Mouse (Mus musculus) neural tube, embryonic 13.5 days (tissue): ENCODE results near the gene Gjd3. TPM values are rescaled to one million over a fixed set of nuclear protein-coding genes. Genes with fewer than 3 reads are reported as not detected.
"Not testable (repeated sequence)": the region's sequence is repeated elsewhere in the genome, so short reads cannot be mapped to it uniquely, and the experiment has no call there.

Source experiments
- ATAC-seq: fragments of 200-750 bp; cut with Nextera tagmentation; 2 replicates; pipeline ENCODE4 v1.8.0; 2017; ENCODE audit warnings: low read depth, mild to moderate bottlenecking, moderate TSS enrichment, moderate library complexity
- H3K27ac ChIP-seq: fragments of 300-500 bp; sonication (generic); replicated peaks from 2 replicates; pipeline ENCODE4 v1.5.1; 2015; ENCODE audit warnings: moderate library complexity, mild to moderate bottlenecking, inconsistent platforms
- H3K27me3 ChIP-seq: fragments of 300-500 bp; sonication (generic); 2 replicates; pipeline ENCODE4 v1.6.1; 2015; ENCODE audit warnings: mild to moderate bottlenecking, inconsistent platforms
- H3K36me3 ChIP-seq: fragments of 300-500 bp; sonication (generic); 2 replicates; pipeline ENCODE4 v1.6.1; 2015; ENCODE audit warnings: mild to moderate bottlenecking, inconsistent platforms
- H3K4me1 ChIP-seq: fragments of 300-500 bp; sonication (generic); replicated peaks from 2 replicates; pipeline ENCODE4 v1.6.1; 2015; ENCODE audit warnings: inconsistent platforms
- H3K4me2 ChIP-seq: fragments of 300-500 bp; sonication (generic); 2 replicates; pipeline ENCODE4 v1.6.1; 2015; ENCODE audit warnings: inconsistent platforms, mild to moderate bottlenecking, moderate library complexity
- H3K4me3 ChIP-seq: fragments of 300-500 bp; sonication (generic); 2 replicates; pipeline ENCODE4 v1.5.1; 2015; ENCODE audit warnings: mild to moderate bottlenecking, inconsistent platforms
- H3K9ac ChIP-seq: fragments of 300-500 bp; sonication (generic); 2 replicates; pipeline ENCODE4 v1.6.1; 2015; ENCODE audit warnings: moderate library complexity, mild to moderate bottlenecking, inconsistent platforms
- H3K9me3 ChIP-seq: fragments of 300-500 bp; sonication (generic); 2 replicates; pipeline ENCODE4 v1.6.1; 2016; ENCODE audit warnings: inconsistent platforms
- WGBS: fragments of 180-500 bp; shearing (Covaris S2); methylation state at CpG from one replicate; pipeline ENCODE4 v1.1.7; 2015; 5-methylcytosine and 5-hydroxymethylcytosine counted together
- polyA plus RNA-seq: library from polyadenylated mRNA; unstranded; fragments of >200 nt; fragmentation: Nextera tagmentation; extraction: Ambion mirVana; gene quantifications from 2 replicates; pipeline ENCODE4 v1.2.1, GENCODE M21; 2015

Gene Gjd3
- polyA plus RNA-seq, 1 experiment from 2014 or later, result 1.4 TPM

DNA sequence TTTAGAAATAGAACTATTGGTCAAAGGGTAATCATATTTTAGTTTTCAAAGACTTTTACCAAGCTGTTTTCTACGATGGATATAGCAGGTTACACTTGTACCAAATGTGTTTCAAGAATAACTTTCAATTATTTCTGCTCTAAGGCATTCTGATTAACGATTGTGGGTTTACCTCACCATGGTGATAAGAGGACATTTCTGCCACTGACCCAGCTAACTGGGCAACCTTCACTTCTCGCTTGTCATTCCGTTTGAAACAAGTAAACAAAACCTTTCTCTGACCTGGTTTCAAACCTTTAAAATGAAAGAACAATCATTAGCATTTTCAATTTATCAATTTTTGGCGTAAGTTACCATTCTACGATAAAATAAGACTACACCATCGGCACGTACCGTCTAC is 24.0 kb upstream of the Gjd3 start:
- Histone ChIP-seq H3K4me1 (no peaks in the 10 kb centered on the region), H3K4me2 (no peak overlapping the region), H3K9ac (no peak overlapping the region), H3K36me3 (0 out of 2 replicates have a peak, but pooled peaks cover 5% of the 10 kb centered on the region), H3K27me3 (no peaks in the 10 kb centered on the region), H3K9me3 (no peaks in the 10 kb centered on the region), H3K4me3 (no peak overlapping the region), H3K27ac (no peak overlapping the region)
- ATAC-seq, result no peak
- 90% methylated on average over 9 of the region's 9 CpGs for WGBS

- Histone ChIP-seq H3K9ac (no peak overlapping the region), H3K36me3 (0 out of 2 replicates have a peak, but pooled peaks cover 16% of the 10 kb centered on the region), H3K9me3 (no peaks in the 10 kb centered on the region), H3K4me1 (no peaks in the 10 kb centered on the region), H3K27me3 (no peaks in the 10 kb centered on the region), H3K4me3 (no peak overlapping the region), H3K4me2 (no peak overlapping the region), H3K27ac (no peak overlapping the region)
- WGBS, result 73% methylated on average over 11 of the region's 11 CpGs
- no peak for ATAC-seq
Measured at GRCm38 (mm10) chr11:98999243-98999642, 16.4 kb upstream of the Gjd3 start.

GRCm38 (mm10) chr11:98998776-98999175 is 16.0 kb upstream of the Gjd3 start:
- Histone ChIP-seq H3K9ac (no peak overlapping the region), H3K27ac (no peak overlapping the region), H3K4me3 (no peak overlapping the region), H3K36me3 (0 out of 2 replicates have a peak, but pooled peaks cover 19% of the 10 kb centered on the region), H3K4me2 (no peak overlapping the region), H3K9me3 (no peaks in the 10 kb centered on the region), H3K4me1 (no peaks in the 10 kb centered on the region), H3K27me3 (no peaks in the 10 kb centered on the region)
- no peak for ATAC-seq

GRCm38 (mm10) chr11:98997659-98998058 is 14.8 kb upstream of the Gjd3 start:
- Histone ChIP-seq H3K36me3 (0 out of 2 replicates have a peak, but pooled peaks cover 23% of the 10 kb centered on the region), H3K27me3 (no peaks in the 10 kb centered on the region), H3K27ac (no peak overlapping the region), H3K4me3 (no peak overlapping the region), H3K4me1 (no peaks in the 10 kb centered on the region), H3K4me2 (no peak overlapping the region), H3K9me3 (no peaks in the 10 kb centered on the region), H3K9ac (no peak overlapping the region)
- WGBS, result 90% methylated on average over 4 of the region's 4 CpGs
- no peak for ATAC-seq

DNA sequence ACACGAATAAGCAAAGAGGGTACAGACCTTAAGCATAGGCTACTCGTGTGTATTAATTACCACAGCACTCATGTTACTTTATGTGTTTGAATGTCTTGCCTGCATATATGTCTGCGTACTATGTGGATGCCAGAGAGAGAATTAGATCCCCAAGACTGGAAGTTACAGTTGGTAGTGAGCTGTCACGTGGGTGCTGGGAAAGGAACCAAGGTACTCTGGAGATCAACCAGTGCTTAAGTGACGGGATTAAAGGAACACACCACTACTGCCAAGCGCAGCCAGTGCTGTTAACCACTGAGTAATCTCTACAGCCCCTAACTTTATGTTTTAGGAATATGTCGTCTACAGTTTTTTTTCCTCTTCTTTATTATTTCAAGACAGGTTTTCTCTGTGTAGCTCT is 13.2 kb upstream of the Gjd3 start:
- no peak for ATAC-seq
- no peaks in the 10 kb centered on the region for H3K27me3 ChIP-seq
- 93% methylated on average over 7 of the region's 7 CpGs for WGBS
- no peaks in the 10 kb centered on the region for H3K4me1 ChIP-seq
- H3K36me3 ChIP-seq, result 0 out of 2 replicates have a peak, but pooled peaks cover 23% of the 10 kb centered on the region
- no peak overlapping the region for H3K27ac ChIP-seq
- no peak overlapping the region for H3K9ac ChIP-seq
- no peak overlapping the region for H3K4me3 ChIP-seq
- no peaks in the 10 kb centered on the region for H3K9me3 ChIP-seq
- no peak overlapping the region for H3K4me2 ChIP-seq

- Histone ChIP-seq H3K4me1 (no peaks in the 10 kb centered on the region), H3K9ac (no peak overlapping the region), H3K27me3 (no peaks in the 10 kb centered on the region), H3K4me2 (no peak overlapping the region), H3K9me3 (no peaks in the 10 kb centered on the region), H3K36me3 (0 out of 2 replicates have a peak, but pooled peaks cover 8% of the 10 kb centered on the region), H3K4me3 (no peak overlapping the region), H3K27ac (no peak overlapping the region)
- ATAC-seq, result no peak
- 74% methylated on average over 6 of the region's 6 CpGs for WGBS
Measured at GRCm38 (mm10) chr11:98990866-98991265, 8.1 kb upstream of the Gjd3 start.

DNA sequence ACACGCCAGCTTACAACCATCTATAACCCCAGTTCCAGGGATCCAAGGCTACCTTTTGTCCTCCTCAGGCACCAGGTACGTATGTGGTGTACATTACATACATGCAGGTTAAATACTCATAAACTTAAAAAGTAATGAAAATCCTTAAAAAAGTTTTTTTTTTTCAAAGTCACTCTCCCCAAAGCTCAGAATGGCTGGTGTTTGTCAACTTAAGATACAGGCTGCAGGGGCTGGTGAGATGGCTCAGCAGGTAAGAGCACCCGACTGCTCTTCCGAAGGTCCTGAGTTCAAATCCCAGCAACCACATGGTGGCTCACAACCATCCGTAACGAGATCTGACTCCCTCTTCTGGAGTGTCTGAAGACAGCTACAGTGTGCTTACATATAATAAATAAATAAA is 5.4 kb upstream of the Gjd3 start:
- 91% methylated on average over 6 of the region's 6 CpGs for WGBS
- not testable (repeated sequence) for H3K27ac ChIP-seq, H3K4me2 ChIP-seq, H3K36me3 ChIP-seq, H3K4me1 ChIP-seq, H3K9ac ChIP-seq, H3K9me3 ChIP-seq, H3K27me3 ChIP-seq, ATAC-seq, H3K4me3 ChIP-seq

DNA sequence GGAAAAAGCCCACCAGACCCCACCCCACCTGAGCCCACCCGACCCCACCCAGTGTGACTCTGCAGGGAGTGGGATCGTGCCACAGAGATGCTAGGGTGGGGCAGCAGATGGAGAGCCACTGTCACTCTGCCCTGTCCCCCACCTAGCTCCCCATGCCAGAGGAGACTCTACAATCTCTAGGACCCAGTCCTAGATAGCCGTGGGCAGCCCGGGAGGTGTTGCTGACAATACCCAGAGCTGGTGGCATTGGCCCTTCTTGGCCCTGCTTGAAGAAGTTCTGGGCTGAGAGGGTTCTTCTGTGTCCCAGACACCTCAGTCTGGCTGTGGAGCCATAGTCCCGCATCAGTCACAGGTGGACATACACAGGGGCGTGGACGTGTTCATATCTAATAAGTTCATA is 2.7 kb upstream of the Gjd3 start:
- Histone ChIP-seq H3K4me1 (peaks cover 24% of the 10 kb centered on the region), H3K4me2 (no peak overlapping the region), H3K27me3 (peaks cover 4% of the 10 kb centered on the region; the same call in 1 of the 2 replicates), H3K27ac (no peak overlapping the region), H3K36me3 (no peaks in the 10 kb centered on the region), H3K9me3 (no peaks in the 10 kb centered on the region), H3K4me3 (no peak overlapping the region), H3K9ac (no peak overlapping the region)
- 95% methylated on average over 7 of the region's 7 CpGs for WGBS
- ATAC-seq, result no peak

- WGBS, result 40% methylated on average over 8 of the region's 8 CpGs
- Histone ChIP-seq H3K4me2 (peak overlapping the region; percentile 81), H3K27ac (no peak overlapping the region), H3K9ac (peak overlapping the region; percentile 88), H3K36me3 (no peaks in the 10 kb centered on the region), H3K27me3 (peaks cover 4% of the 10 kb centered on the region; the same call in 1 of the 2 replicates), H3K9me3 (no peaks in the 10 kb centered on the region), H3K4me1 (peaks cover 32% of the 10 kb centered on the region), H3K4me3 (peak overlapping the region; percentile 65)
- no peak for ATAC-seq
Measured at GRCm38 (mm10) chr11:98983551-98983950, 735 bp upstream of the Gjd3 start.

GRCm38 (mm10) chr11:98981997-98982772 is 631 bp downstream of the Gjd3 start:
- peak; percentile 82 for ATAC-seq
- under 1% methylated on average over 94 of the region's 94 CpGs for WGBS

DNA sequence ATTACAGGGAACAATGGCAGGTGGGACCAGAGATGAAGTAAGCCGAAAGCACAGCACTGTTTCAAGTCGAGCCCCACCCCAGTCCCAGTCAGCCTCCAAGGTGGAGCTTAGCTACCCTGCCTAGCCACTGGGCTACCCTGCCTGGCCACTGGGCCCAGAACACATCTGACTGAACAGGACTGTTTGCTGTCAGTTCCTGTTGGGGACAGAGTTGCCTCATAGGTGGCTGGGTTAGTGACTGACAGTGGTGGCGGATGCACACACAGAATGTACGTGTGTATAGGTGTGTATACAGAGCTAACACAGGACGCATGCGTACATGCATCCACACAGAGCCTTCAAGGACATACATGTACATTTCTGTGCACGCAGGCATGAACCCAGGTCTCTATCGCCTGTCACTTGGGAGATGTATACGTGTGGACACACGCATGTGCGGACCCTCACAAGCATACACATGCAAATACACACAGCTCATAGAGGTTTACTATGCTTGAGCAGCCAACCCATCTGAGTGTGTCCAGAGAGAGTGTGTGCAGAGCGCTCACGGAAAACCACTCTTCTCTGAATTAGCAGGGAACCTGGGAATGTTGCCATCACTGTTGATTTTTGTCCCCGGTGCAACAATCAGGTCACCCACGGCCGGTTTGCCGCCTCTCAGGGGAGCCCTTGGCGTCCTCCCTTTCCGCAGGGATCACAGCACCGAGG is 1.4 kb downstream of the Gjd3 start:
- H3K9me3 ChIP-seq, result no peaks in the 10 kb centered on the region
- peak overlapping the region; percentile 65 for H3K4me3 ChIP-seq
- 31% methylated on average over 20 of the region's 20 CpGs for WGBS
- peak; percentile 21; the same call in 1 of the 2 replicates for ATAC-seq
- peak overlapping the region; percentile 88 for H3K9ac ChIP-seq
- H3K27me3 ChIP-seq, result peaks cover 4% of the 10 kb centered on the region; the same call in 1 of the 2 replicates
- peaks cover 34% of the 10 kb centered on the region for H3K4me1 ChIP-seq
- peak overlapping the region; percentile 81 for H3K4me2 ChIP-seq
- no peaks in the 10 kb centered on the region for H3K36me3 ChIP-seq
- peak overlapping the region; percentile 96 for H3K27ac ChIP-seq

More at GRCm38 (mm10) chr11:98981997-98982772, 631 bp downstream of the Gjd3 start:
- Histone ChIP-seq H3K9ac (peak overlapping the region; percentile 88), H3K4me2 (peak overlapping the region; percentile 81), H3K27me3 (peaks cover 4% of the 10 kb centered on the region; the same call in 1 of the 2 replicates), H3K9me3 (no peaks in the 10 kb centered on the region), H3K4me3 (peak overlapping the region; percentile 65), H3K27ac (peak overlapping the region; percentile 96), H3K4me1 (peaks cover 34% of the 10 kb centered on the region), H3K36me3 (no peaks in the 10 kb centered on the region)

DNA sequence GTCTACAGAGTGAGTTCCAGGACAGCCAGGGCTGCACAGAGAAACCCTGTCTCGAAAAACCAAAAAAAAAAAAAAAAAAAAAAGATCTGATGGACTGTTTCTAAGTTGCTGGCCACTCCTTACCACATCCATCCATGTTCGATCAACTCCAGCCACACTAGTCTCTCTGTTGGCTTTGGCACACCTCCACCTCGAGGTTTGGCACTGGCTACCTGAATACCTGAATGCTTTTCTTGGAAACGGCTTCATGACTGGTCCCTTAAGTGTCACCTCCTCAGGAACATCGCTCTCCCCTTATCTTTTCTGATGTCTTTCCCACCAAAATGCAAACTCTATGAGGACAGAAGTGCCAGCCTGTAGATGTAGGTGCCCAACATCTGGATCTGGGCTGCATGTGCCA is 3.5 kb downstream of the Gjd3 start:
- Histone ChIP-seq H3K9me3 (no peaks in the 10 kb centered on the region), H3K4me3 (no peak overlapping the region), H3K27me3 (peaks cover 4% of the 10 kb centered on the region; the same call in 1 of the 2 replicates), H3K4me1 (peaks cover 34% of the 10 kb centered on the region), H3K27ac (no peak overlapping the region), H3K36me3 (peaks cover 6% of the 10 kb centered on the region), H3K9ac (no peak overlapping the region), H3K4me2 (no peak overlapping the region)
- ATAC-seq, result no peak
- WGBS, result 85% methylated on average over 4 of the region's 5 CpGs
